Mouse (Mus musculus): Measurements from ENCODE around the gene Inafm1.
"Not testable (repeated sequence)": the region's sequence is repeated elsewhere in the genome, so short reads cannot be mapped to it uniquely, and the experiment has no call there.

The Inafm1 gene

GRCm38 (mm10) chr7:16263015-16263787, 10.2 kb downstream of the Inafm1 start:
- no peak for DNase-seq (ENCODE audit: low read depth, low spot score)

DNA sequence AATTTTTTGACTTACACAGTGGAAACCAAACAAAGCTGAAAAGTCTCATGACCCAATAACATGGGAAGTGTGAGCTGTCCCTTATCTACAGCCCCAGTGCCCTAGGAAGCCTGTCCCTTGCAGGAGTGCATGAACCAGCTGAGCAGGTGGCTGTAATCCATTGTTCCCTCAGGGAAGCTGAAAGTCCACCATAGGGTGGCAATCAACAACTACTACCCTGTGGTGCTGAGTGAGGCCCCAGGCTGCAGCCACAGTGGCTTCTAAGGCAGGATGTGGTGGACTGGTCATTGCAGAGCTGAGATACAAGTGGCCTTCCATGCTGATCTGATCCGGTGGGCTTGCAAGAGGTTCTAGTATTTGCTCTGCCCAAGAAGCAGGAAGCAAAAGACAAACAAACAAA, 12.3 kb downstream of the Inafm1 start:
- no peak for DNase-seq (ENCODE audit: low read depth, low spot score)

DNA sequence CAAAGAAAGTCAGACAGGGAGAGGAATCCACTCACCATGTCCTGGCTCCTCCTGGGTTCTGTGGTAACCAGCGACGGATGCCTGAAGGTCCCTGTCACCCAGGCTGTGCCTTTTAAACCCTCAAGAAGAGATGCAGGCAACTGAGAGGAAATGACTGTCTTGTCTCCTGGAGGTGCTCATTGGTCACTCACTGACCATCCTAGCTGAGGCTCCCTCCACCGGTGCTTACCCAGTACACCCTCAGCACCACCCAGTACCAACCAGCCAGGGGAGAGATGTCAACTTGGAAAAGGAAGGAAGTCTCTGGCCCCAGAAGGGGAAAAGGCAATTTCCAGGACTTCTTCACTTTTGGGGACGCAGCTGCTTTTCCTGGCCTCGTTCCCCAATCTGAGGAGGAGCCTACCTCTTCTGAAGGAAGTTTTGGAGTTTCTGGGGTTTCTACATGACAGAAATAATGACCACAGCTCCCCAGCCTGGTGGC, 14.3 kb downstream of the Inafm1 start, which contains the start of gene C5ar1:
Gene C5ar1, minus strand, starts transcription at position 431 of the 481 bp plus-strand sequence.
- DNase-seq (ENCODE audit: low read depth, low spot score), result no peak

- DNase-seq (ENCODE audit: low read depth, low spot score), result no peak
Measured at GRCm38 (mm10) chr7:16257830-16258229, 15.6 kb downstream of the Inafm1 start.

DNA sequence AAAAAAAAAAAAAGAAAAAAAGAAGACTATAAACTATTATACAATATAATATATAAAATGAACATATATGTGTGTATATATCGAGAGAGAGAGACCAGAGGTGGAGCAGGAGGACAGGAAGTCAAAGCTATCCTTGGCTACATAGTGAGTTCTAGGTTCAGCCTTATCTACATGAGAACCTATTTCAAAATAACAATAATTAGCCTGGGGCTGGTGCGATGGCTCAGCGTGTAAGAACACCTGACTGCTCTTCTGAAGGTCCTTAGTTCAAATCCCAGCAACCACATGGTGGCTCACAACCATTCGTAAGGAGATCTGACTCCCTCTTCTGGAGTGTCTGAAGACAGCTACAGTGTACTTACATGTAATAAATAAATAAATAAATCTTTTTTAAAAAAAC, 17.5 kb downstream of the Inafm1 start:
- DNase-seq (ENCODE audit: low read depth, low spot score), result not testable (repeated sequence)

DNA sequence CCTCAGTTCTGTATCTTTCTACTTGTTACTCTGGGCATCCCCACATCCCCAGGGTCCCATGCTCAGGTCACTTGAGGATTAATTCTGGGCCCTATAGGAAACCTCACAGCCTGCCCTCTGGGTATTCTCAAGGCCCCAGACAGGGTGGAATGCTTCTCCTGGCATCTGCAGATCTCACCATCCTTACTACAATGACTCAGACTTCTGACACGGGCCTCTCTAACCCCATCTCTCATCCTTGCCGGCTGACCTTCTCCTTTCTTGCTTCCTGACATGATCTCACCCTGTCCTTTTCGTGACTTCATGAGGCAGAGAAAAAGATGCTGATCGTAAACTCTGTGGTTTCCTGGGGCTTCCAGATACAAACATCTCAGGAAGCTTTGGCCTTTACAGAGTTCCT, 19.2 kb downstream of the Inafm1 start:
- no peak for DNase-seq (ENCODE audit: low read depth, low spot score)

DNA sequence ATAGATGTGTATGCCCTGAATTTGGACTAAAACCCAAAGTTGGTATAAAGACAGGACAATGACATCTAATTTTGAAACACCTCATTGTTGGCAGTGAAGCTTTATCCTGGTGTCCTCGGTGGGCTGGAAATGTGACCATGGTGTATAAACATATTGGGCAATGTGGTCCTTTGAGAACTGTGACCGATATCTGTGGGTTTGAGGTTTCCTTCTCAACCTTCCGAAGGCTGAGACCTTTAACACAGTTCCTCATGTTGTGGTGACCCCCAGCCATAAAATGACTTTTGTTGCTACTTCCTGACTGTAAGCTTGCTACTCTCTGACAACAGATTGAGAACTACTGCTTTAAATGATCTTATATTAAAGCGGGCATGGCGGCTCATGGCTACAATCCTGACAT, 22.7 kb downstream of the Inafm1 start:
- no peak for DNase-seq (ENCODE audit: low read depth, low spot score)

GRCm38 (mm10) chr7:16245958-16246357, 27.5 kb downstream of the Inafm1 start:
- no peak for DNase-seq (ENCODE audit: low read depth, low spot score)

- no peak for DNase-seq (ENCODE audit: low read depth, low spot score)
Measured at GRCm38 (mm10) chr7:16244067-16244466, 29.4 kb downstream of the Inafm1 start, which contains the start of gene C5ar2. Gene C5ar2 (minus strand): TSS chr7:16244154.

DNA sequence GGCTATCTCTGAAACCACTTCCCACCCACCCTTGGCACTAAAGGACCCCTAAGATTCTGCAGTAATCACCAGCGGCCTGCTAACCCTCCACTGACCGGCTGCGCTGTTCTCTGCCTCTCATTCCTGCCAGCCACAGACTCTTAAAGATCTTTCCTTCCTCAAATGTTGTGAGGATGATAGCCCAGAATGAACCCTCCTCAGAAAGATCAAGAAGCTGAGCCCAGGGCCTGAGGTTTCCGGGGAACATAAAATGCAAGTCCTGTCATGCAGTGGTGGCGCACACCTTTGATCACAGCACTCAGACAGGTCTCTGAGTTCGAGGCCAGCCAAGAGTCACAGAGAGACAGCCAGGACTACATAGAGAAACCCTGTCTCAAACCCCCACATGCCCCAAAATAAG, 31.2 kb downstream of the Inafm1 start:
- no peak for DNase-seq (ENCODE audit: low read depth, low spot score)

- no peak for DNase-seq (ENCODE audit: low read depth, low spot score)
Measured at GRCm38 (mm10) chr7:16241787-16242186, 31.6 kb downstream of the Inafm1 start.

GRCm38 (mm10) chr7:16240978-16241303, 32.5 kb downstream of the Inafm1 start:
- DNase-seq (ENCODE audit: low read depth, low spot score), result no peak

GRCm38 (mm10) chr7:16240281-16240977, 33.0 kb downstream of the Inafm1 start:
- DNase-seq (ENCODE audit: low read depth, low spot score), result no peak

DNA sequence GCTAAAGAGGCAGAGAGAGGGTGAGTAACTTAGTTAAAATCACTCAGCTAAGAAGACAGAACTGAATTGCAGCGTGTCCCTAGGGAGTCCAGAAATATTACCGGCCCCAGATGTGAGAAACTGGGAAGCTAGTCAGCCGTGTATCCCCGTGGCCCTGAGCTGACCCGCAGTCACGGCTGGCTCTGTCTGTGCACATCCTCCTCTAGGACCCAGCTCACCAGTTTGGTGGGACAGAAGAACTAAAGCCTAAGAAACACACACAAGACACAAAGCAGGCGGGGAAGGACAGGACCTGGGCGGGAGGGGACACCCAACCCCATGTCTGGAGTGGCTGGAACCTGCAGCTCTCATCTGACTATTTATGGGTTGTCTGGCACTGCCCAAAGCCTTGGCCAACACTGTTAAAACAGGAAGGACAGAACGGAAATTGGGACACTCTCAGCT, 33.8 kb downstream of the Inafm1 start:
- DNase-seq (ENCODE audit: low read depth, low spot score), result no peak

DNA sequence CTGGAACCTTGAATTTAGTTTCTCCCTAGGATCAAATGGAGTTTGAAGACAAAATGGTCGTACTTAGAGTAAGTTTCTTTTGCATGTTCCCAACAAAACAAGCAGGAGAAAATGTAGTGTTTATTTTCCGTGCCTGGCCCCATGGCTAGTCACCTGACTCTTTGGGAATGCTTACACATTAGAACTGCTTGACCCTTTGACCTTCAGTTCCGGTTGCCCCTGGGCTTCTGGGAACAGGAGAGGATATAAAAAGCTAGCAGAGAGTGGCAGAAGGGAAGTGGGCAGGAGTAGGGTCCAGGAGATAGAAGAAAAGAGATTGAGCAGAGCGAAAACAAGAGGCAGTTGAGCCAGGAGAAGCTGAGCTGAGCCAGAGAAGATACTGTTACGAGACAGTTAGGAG, 43.5 kb downstream of the Inafm1 start:
- DNase-seq (ENCODE audit: low read depth, low spot score), result no peak

Data from brain, embryonic 18.5 days (tissue).